Mouse (Mus musculus): ENCODE results near the gene Cntn3.
"Not testable (repeated sequence)": the region's sequence is repeated elsewhere in the genome, so short reads cannot be mapped to it uniquely, and the experiment has no call there.

Gene Cntn3

GRCm38 (mm10) chr6:102573001-102573400, at the start of gene Cntn3:
Gene Cntn3 (minus strand): TSS chr6:102573101.
- DNase-seq, result not testable (repeated sequence)

- DNase-seq, result no peak
Measured at GRCm38 (mm10) chr6:102600773-102601172, 27.9 kb upstream of the Cntn3 start.

GRCm38 (mm10) chr6:102597756-102598155, 24.9 kb upstream of the Cntn3 start:
- no peak for DNase-seq

GRCm38 (mm10) chr6:102590151-102590550, 17.2 kb upstream of the Cntn3 start:
- DNase-seq, result no peak

- DNase-seq, result no peak
Measured at GRCm38 (mm10) chr6:102589311-102589710, 16.4 kb upstream of the Cntn3 start.

GRCm38 (mm10) chr6:102586056-102586455, 13.2 kb upstream of the Cntn3 start:
- DNase-seq, result no peak

GRCm38 (mm10) chr6:102583578-102583977, 10.7 kb upstream of the Cntn3 start:
- DNase-seq, result no peak

- no peak for DNase-seq
Measured at GRCm38 (mm10) chr6:102567496-102567895, 5.4 kb downstream of the Cntn3 start.

- DNase-seq, result no peak
Measured at GRCm38 (mm10) chr6:102565228-102565627, 7.7 kb downstream of the Cntn3 start.

- DNase-seq, result peak; percentile 15 to 29
Measured at GRCm38 (mm10) chr6:102564011-102564731, 8.7 kb downstream of the Cntn3 start.

GRCm38 (mm10) chr6:102563431-102563830, 9.5 kb downstream of the Cntn3 start:
- DNase-seq, result no peak

- DNase-seq, result no peak
Measured at GRCm38 (mm10) chr6:102557521-102557920, 15.4 kb downstream of the Cntn3 start.

- no peak for DNase-seq
Measured at GRCm38 (mm10) chr6:102556497-102556896, 16.4 kb downstream of the Cntn3 start.

GRCm38 (mm10) chr6:102555814-102556437, 17.0 kb downstream of the Cntn3 start:
- DNase-seq, result no peak

- no peak for DNase-seq
Measured at GRCm38 (mm10) chr6:102555067-102555657, 17.7 kb downstream of the Cntn3 start.

- DNase-seq, result no peak
Measured at GRCm38 (mm10) chr6:102541633-102542412, 31.1 kb downstream of the Cntn3 start.

GRCm38 (mm10) chr6:102535599-102535998, 37.3 kb downstream of the Cntn3 start:
- DNase-seq, result no peak

- DNase-seq, result no peak
Measured at GRCm38 (mm10) chr6:102523037-102523436, 49.9 kb downstream of the Cntn3 start.

GRCm38 (mm10) chr6:102520977-102521376, 51.9 kb downstream of the Cntn3 start:
- no peak for DNase-seq

GRCm38 (mm10) chr6:102515231-102515630, 57.7 kb downstream of the Cntn3 start:
- no peak for DNase-seq

- no peak for DNase-seq
Measured at GRCm38 (mm10) chr6:102512085-102512484, 60.8 kb downstream of the Cntn3 start.

GRCm38 (mm10) chr6:102485509-102485908, 87.4 kb downstream of the Cntn3 start:
- DNase-seq, result no peak

Data from cerebellum, postnatal 36 days (tissue).